Mouse (Mus musculus): ENCODE data around the gene Cops6. TPM values are rescaled to one million over a fixed set of nuclear protein-coding genes. Genes with fewer than 3 reads are reported as not detected.

The Cops6 gene
- 100 to 1,000 TPM; 170 to 230 TPM for polyA plus RNA-seq (2012; fragmentation: generic; extraction: Trizol)

GRCm38 (mm10) chr5:138160842-138161665 is at the start of gene Cops6:
Cops6 (plus strand) TSS chr5:138161071.

GRCm38 (mm10) chr5:138116255-138117198 is 44.3 kb upstream of the Cops6 start, which contains the start of gene Zscan21:
Zscan21 (plus strand) TSS chr5:138116903.

GRCm38 (mm10) chr5:138155443-138155976 is 5.4 kb upstream of the Cops6 start, which contains the start of gene Zfp113:
Zfp113 (minus strand) TSS chr5:138155744.

GRCm38 (mm10) chr5:138171695-138172491 is 11.0 kb downstream of the Cops6 start, which contains the start of the genes Ap4m1 and Mcm7:
Ap4m1 (plus strand) TSS chr5:138172002.
Mcm7 (minus strand) TSS chr5:138172422.

GRCm38 (mm10) chr5:138186950-138187638 is 26.2 kb downstream of the Cops6 start, which contains the start of the genes Taf6 and Cnpy4:
Taf6 (minus strand) TSS chr5:138187451.
Cnpy4 (plus strand) TSS chr5:138187485.

GRCm38 (mm10) chr5:138193771-138194727 is 33.2 kb downstream of the Cops6 start, which contains the start of gene Mblac1:
Mblac1 (plus strand) TSS chr5:138194314.

Other genes starting within 250 kb of the Cops6 start
- gene Cyp3a13, start 239.5 kb upstream of the Cops6 start, polyA plus RNA-seq (2012; fragmentation: generic; extraction: Trizol): not detected
- gene Gjc3, start 198.0 kb upstream of the Cops6 start, polyA plus RNA-seq (2012; fragmentation: generic; extraction: Trizol): under 1 TPM in 1 of 2 experiments, not detected in 1; 0.01 TPM
- gene Azgp1, start 179.6 kb upstream of the Cops6 start, polyA plus RNA-seq (2012; fragmentation: generic; extraction: Trizol): not detected
- not detected for gene Smok3a, start 139.8 kb upstream of the Cops6 start, polyA plus RNA-seq (2012; fragmentation: generic; extraction: Trizol)
- not detected for gene Smok3b, start 139.6 kb upstream of the Cops6 start, polyA plus RNA-seq (2012; fragmentation: generic; extraction: Trizol)
- gene Smok3c, start 107.9 kb upstream of the Cops6 start, polyA plus RNA-seq (2012; fragmentation: generic; extraction: Trizol): not detected
- 1 to 10 TPM in 1 of 2 experiments, under 1 TPM in 1; 0.23 to 4.5 TPM for gene Zkscan1, start 76.0 kb upstream of the Cops6 start, polyA plus RNA-seq (2012; fragmentation: generic; extraction: Trizol)
- gene Zscan21, start 44.2 kb upstream of the Cops6 start, polyA plus RNA-seq (2012; fragmentation: generic; extraction: Trizol): 10 to 100 TPM in 1 of 2 experiments, 1 to 10 TPM in 1; 1.8 to 19.0 TPM
- 1 to 10 TPM in 1 of 2 experiments, under 1 TPM in 1; 0.56 to 3.5 TPM for gene Zfp113, start 5.3 kb upstream of the Cops6 start, polyA plus RNA-seq (2012; fragmentation: generic; extraction: Trizol)
- 10 to 100 TPM in 1 of 2 experiments, 1 to 10 TPM in 1; 6.1 to 21.4 TPM for gene Ap4m1, start 10.9 kb downstream of the Cops6 start, polyA plus RNA-seq (2012; fragmentation: generic; extraction: Trizol)
- 100 to 1,000 TPM in 1 of 2 experiments, 10 to 100 TPM in 1; 61.2 to 191 TPM for gene Mcm7, start 11.4 kb downstream of the Cops6 start, polyA plus RNA-seq (2012; fragmentation: generic; extraction: Trizol)
- 10 to 100 TPM; 25.1 to 32.8 TPM for gene Taf6, start 26.4 kb downstream of the Cops6 start, polyA plus RNA-seq (2012; fragmentation: generic; extraction: Trizol)
- gene Cnpy4, start 26.4 kb downstream of the Cops6 start, polyA plus RNA-seq (2012; fragmentation: generic; extraction: Trizol): 10 to 100 TPM in 1 of 2 experiments, 1 to 10 TPM in 1; 3.2 to 41.2 TPM
- 1 to 10 TPM in 1 of 2 experiments, under 1 TPM in 1; 0.83 to 3.0 TPM for gene Mblac1, start 33.2 kb downstream of the Cops6 start, polyA plus RNA-seq (2012; fragmentation: generic; extraction: Trizol)
- not detected for gene Nxpe5, start 64.8 kb downstream of the Cops6 start, polyA plus RNA-seq (2012; fragmentation: generic; extraction: Trizol)
- gene Lamtor4, start 94.4 kb downstream of the Cops6 start, polyA plus RNA-seq (2012; fragmentation: generic; extraction: Trizol): 100 to 1,000 TPM in 1 of 2 experiments, 10 to 100 TPM in 1; 81.8 to 128 TPM
- 10 to 100 TPM in 1 of 2 experiments, 1 to 10 TPM in 1; 2.6 to 12.4 TPM for gene BC037034, start 103.0 kb downstream of the Cops6 start, polyA plus RNA-seq (2012; fragmentation: generic; extraction: Trizol)
- under 1 TPM in 1 of 2 experiments, not detected in 1; 0.60 TPM for gene Gal3st4, start 111.8 kb downstream of the Cops6 start, polyA plus RNA-seq (2012; fragmentation: generic; extraction: Trizol)
- gene Gm43720, start 118.9 kb downstream of the Cops6 start, polyA plus RNA-seq (2012; fragmentation: generic; extraction: Trizol): under 1 TPM in 1 of 2 experiments, not detected in 1; 0.01 TPM
- not detected for gene Gpc2, start 118.9 kb downstream of the Cops6 start, polyA plus RNA-seq (2012; fragmentation: generic; extraction: Trizol)
- gene Stag3, start 119.2 kb downstream of the Cops6 start, polyA plus RNA-seq (2012; fragmentation: generic; extraction: Trizol): under 1 TPM in 1 of 2 experiments, not detected in 1; 0.04 TPM
- gene Pvrig, start 180.9 kb downstream of the Cops6 start, polyA plus RNA-seq (2012; fragmentation: generic; extraction: Trizol): not detected

Data from C3H10T1/2 (cell line).